Mouse (Mus musculus) ES-E14 (cell line): ENCODE measurements around the gene Rdh16.
"Not testable (repeated sequence)": the region's sequence is repeated elsewhere in the genome, so short reads cannot be mapped to it uniquely, and the experiment has no call there.

Source experiments
- CHD2 ChIP-seq: IDR thresholded peaks from 2 replicates; pipeline ENCODE4 v1.6.1; 2014; ENCODE audit warnings: mild to moderate bottlenecking, low read depth, low read length, inconsistent platforms
- HCFC1 ChIP-seq: IDR thresholded peaks from 2 replicates; pipeline ENCODE4 v1.6.1; 2012; ENCODE audit warnings: low read length, inconsistent platforms, borderline replicate concordance; ENCODE audit not compliant: insufficient read depth
- ZC3H11A ChIP-seq: IDR thresholded peaks from 2 replicates; pipeline ENCODE4 v1.6.1; 2012; ENCODE audit warnings: low read depth, mild to moderate bottlenecking, inconsistent platforms, low read length, borderline replicate concordance

- TF ChIP-seq CHD2, ZC3H11A, HCFC1: not testable (repeated sequence)
These were observed 18.6 kb upstream of the Rdh16 start for GRCm38 (mm10) chr10:127782321-127782720.
